Mouse (Mus musculus) liver, postnatal 0 days (tissue): ENCODE results near the gene Tomm7.

Experiments
- CTCF ChIP-seq: sonication (generic); IDR thresholded peaks from 2 replicates; pipeline ENCODE4 v1.5.1; 2016; ENCODE audit warnings: antibody characterized with exemption, low read depth
- EP300 ChIP-seq: IDR thresholded peaks from 2 replicates; pipeline ENCODE4 v1.6.1; 2016; ENCODE audit warnings: antibody characterized with exemption, low read depth, mild to moderate bottlenecking

- TF ChIP-seq CTCF (peak; percentile 90), EP300 (no peak; the same call in 1 of the 2 replicates)
These were observed 6.6 kb upstream of the Tomm7 start for GRCm38 (mm10) chr5:23850345-23851159.
